Mouse (Mus musculus) forebrain, embryonic 16.5 days (tissue): ENCODE results near the gene Ttc16. TPM values are rescaled to one million over a fixed set of nuclear protein-coding genes. Genes with fewer than 3 reads are reported as not detected.

Experiments used
- ATAC-seq: fragments of 200-750 bp; cut with Nextera tagmentation; 2 replicates; pipeline ENCODE4 v1.8.0; 2017; ENCODE audit warnings: mild to moderate bottlenecking, moderate library complexity
- H3K27ac ChIP-seq: fragments of 300-500 bp; sonication (generic); 2 replicates; pipeline ENCODE4 v1.5.1; 2014; ENCODE audit warnings: low read length, control low read depth
- H3K27me3 ChIP-seq: fragments of 300-500 bp; sonication (generic); replicated peaks from 2 replicates; pipeline ENCODE4 v1.6.1; 2014; ENCODE audit warnings: low read length; ENCODE audit not compliant: control insufficient read depth, insufficient read depth
- H3K36me3 ChIP-seq: fragments of 300-500 bp; sonication (generic); 2 replicates; pipeline ENCODE4 v1.6.1; 2014; ENCODE audit not compliant: control insufficient read depth, insufficient read depth
- H3K4me1 ChIP-seq: fragments of 300-500 bp; sonication (generic); replicated peaks from 2 replicates; pipeline ENCODE4 v1.6.1; 2014; ENCODE audit warnings: low read length; ENCODE audit not compliant: control insufficient read depth, insufficient read depth
- H3K4me2 ChIP-seq: fragments of 300-500 bp; sonication (generic); 2 replicates; pipeline ENCODE4 v1.6.1; 2014; ENCODE audit warnings: mild to moderate bottlenecking, low read length, control low read depth
- H3K4me3 ChIP-seq: fragments of 300-500 bp; sonication (generic); replicated peaks from 2 replicates; pipeline ENCODE4 v1.5.1; 2014; ENCODE audit warnings: mild to moderate bottlenecking, low read length, control low read depth
- H3K9ac ChIP-seq: fragments of 300-500 bp; sonication (generic); replicated peaks from 2 replicates; pipeline ENCODE4 v1.6.1; 2014; ENCODE audit warnings: low read depth, low read length, control low read depth
- H3K9me3 ChIP-seq: fragments of 300-500 bp; sonication (generic); 2 replicates; pipeline ENCODE4 v1.6.1; 2016; ENCODE audit warnings: low read length; ENCODE audit not compliant: control insufficient read depth
- WGBS: fragments of 180-500 bp; shearing (Covaris S2); extraction: QIAGEN DNeasy Blood & Tissue Kit; methylation state at CpG from one replicate; pipeline ENCODE4 v1.1.7; 2014; 5-methylcytosine and 5-hydroxymethylcytosine counted together
- polyA plus RNA-seq: library from polyadenylated mRNA; unstranded; fragments of >200 nt; fragmentation: Nextera tagmentation; extraction: Ambion mirVana; gene quantifications from 2 replicates; pipeline ENCODE4 v1.2.1, GENCODE M21; 2015

Ttc16 gene
- polyA plus RNA-seq, 1 experiment from 2014 or later: 0.62 TPM

DNA sequence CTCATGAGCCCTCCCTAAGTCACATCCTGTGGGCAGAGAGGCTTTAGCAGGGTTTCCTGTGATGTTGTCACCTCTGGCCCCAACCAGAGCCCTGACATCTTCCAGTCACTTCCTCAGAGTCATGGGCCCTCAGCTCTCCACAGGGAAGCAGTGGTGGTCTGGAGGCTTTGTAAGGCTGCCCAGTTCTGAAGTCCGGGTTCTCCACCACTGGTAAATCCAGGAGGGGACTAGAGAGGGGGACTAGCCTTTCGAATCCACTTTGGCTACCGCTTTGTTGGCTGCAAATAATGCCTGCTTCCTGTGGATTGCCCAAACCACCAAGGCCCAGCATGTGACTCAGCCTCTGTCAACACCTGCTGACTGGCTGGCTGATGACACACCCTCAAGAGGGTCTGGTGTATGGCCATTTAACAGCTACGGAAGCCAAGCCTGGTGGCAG is 60.4 kb downstream of the Ttc16 start:
- H3K27me3 ChIP-seq: no peaks in the 10 kb centered on the region
- WGBS: 75% methylated on average over 4 of the region's 4 CpGs
- H3K27ac ChIP-seq: no peak overlapping the region
- H3K4me3 ChIP-seq: no peak overlapping the region
- H3K9me3 ChIP-seq: no peaks in the 10 kb centered on the region
- no peak overlapping the region for H3K4me2 ChIP-seq
- H3K36me3 ChIP-seq: peaks cover 4% of the 10 kb centered on the region; the same call in 1 of the 2 replicates
- H3K4me1 ChIP-seq: peaks cover 17% of the 10 kb centered on the region
- no peak overlapping the region for H3K9ac ChIP-seq
- no peak for ATAC-seq

DNA sequence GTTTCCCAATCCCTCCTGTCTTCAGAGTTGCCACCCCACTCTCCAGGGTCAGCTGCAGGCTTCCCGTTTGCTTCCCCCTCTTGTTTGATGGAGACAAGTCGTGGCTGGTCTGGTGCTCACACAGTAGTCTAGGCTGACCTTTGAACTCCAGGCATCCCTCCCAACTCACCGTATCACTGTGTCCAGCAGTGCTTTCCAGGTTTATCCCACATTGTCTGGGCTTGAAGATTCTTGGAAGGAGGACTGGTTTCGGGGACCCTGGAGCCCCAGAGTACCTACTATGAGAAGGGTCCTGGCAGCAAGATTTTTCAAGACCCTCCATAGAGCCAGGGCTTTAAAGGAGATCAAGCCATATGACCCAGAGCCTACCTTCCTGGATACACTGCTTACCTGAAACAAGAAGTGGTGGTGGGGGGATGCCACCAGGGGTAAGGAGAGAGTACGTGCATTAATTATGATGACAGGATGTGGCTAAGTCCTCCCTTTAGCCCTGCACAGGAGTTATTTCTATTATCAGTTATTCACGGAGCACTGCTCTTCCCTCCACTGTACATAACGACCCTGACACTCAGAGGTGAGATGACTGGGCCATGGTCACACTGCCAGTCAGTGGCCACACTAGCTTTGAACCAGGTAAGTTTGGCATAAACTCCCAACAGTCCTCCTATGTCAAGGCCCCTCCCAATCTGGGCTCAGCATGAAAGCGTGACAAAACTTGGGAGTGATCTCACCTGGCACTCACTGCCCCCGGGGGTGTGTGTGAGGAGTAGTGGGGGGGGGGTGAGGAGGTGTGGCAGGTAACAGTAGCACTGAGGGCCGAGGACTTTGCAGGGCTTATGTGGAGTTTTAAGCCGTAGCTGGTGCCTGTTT is 61.1 kb downstream of the Ttc16 start:
- no peak for ATAC-seq
- 66% methylated on average over 11 of the region's 11 CpGs for WGBS
- Histone ChIP-seq H3K9me3 (no peaks in the 10 kb centered on the region), H3K9ac (0 out of 2 replicates have a peak overlapping the region, but pooled peaks have one; percentile 5), H3K4me1 (peaks cover 17% of the 10 kb centered on the region), H3K27me3 (no peaks in the 10 kb centered on the region), H3K4me3 (no peak overlapping the region), H3K4me2 (no peak overlapping the region; the same call in 1 of the 2 replicates), H3K27ac (peak overlapping the region; percentile 100), H3K36me3 (peaks cover 7% of the 10 kb centered on the region)

DNA sequence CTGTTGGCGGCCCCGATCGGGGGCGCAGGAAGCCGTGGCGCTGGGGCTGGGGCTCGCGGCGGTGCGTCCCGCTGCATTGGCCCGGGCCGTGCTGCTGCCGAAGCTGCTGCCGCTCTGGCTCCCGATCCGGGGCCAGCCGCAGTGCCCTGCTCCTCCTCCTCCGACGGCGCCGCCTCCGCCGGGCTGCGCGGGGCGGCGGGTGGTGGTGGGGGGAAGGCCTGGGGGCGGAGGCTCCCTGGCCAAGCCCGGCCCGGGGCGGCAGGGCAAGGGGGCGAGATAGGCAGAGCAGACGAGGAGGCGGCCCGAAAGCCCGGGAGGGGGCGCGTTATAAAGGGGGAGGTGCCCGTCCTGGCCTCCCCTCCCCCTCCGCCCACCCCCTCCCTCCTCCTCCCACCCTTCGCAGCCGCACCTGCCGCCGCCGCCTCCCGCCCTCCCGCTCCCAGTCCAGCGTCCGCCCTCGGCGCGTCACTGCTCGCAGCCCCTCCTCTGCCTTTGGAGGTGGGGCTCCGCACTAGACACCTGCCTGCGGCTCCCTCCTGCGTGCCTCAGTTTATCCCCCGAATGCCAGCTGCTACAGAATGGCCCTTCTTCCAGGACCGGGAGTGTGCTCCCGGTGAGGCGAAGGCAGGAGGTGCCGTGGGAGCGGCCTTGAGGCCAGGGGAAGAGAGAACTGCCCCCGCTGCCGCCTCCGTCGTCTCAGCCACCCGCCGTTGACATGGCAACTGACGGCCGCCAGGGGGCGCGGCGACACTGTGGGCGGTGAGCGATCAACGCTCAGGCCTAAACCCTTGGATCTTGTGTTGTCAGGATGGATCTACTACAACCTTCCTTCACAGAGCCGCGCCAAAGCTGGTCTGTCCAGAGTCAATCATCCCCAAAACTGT is 62.3 kb downstream of the Ttc16 start, which contains the start of gene Cdk9:
Gene Cdk9, minus strand, starts transcription at position 143 of the 884 bp plus-strand sequence.
- Histone ChIP-seq H3K27ac (peak within 1 kb of the TSS; percentile 100), H3K9ac (peak within 1 kb of the TSS; percentile 95), H3K4me3 (peak within 1 kb of the TSS; percentile 98), H3K9me3 (no peaks in the 10 kb centered on the region), H3K4me2 (peak within 1 kb of the TSS; percentile 97), H3K36me3 (peaks cover 8% of the 10 kb centered on the region), H3K27me3 (no peaks in the 10 kb centered on the region), H3K4me1 (peaks cover 17% of the 10 kb centered on the region)
- ATAC-seq: peak; percentile 91
- WGBS: under 1% methylated on average over 45 of the region's 79 CpGs

DNA sequence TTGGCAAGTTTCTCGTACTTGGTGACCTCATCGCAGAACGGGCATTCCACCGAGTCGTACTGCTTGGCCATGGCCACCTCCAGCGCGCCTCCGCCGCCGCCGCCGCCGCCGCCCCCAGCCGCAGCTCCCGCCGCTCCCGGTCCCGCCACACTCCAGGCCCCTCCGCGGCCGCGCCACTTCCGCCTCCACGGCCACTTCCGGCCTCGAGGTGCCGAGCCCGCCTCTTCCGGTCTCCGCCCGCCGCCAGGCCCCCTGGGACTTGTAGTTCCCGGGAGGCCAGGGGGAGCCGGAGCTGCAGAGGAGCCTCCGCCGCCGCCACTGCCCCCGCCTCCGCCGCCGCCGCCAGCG is 62.9 kb downstream of the Ttc16 start:
- H3K27ac ChIP-seq: peak overlapping the region; percentile 100
- H3K4me3 ChIP-seq: peak overlapping the region; percentile 98
- peak; percentile 91 for ATAC-seq
- H3K27me3 ChIP-seq: no peaks in the 10 kb centered on the region
- WGBS: 0% methylated on average over 42 of the region's 44 CpGs
- peaks cover 17% of the 10 kb centered on the region for H3K4me1 ChIP-seq
- peak overlapping the region; percentile 95 for H3K9ac ChIP-seq
- H3K36me3 ChIP-seq: peaks cover 11% of the 10 kb centered on the region
- no peaks in the 10 kb centered on the region for H3K9me3 ChIP-seq
- H3K4me2 ChIP-seq: peak overlapping the region; percentile 97

DNA sequence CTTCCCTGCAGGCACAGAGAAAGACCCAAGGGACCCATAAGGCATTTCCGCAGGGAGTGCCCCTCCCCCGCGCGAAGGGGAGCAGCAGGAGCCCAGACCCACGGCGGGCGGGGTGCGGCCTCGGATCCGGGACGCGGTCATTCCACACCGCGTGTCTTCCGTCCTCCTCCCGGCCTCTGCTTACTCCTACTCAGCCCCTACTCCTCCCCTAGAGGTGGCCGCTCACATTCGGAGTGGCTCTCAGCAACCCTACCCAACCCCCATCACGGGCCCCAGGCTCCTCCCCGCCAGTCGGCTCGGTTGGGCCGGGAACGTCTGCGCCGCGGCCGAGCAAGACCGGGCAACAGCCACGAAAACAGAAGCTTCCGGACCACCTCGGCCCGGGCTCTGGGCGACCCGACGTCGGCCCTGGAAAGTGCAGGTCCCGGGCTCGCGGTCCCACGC is 63.3 kb downstream of the Ttc16 start:
- Histone ChIP-seq H3K9me3 (no peaks in the 10 kb centered on the region), H3K4me3 (peak overlapping the region; percentile 98), H3K4me1 (peaks cover 17% of the 10 kb centered on the region), H3K4me2 (peak overlapping the region; percentile 97), H3K27me3 (no peaks in the 10 kb centered on the region), H3K36me3 (peaks cover 11% of the 10 kb centered on the region), H3K27ac (peak overlapping the region; percentile 41), H3K9ac (peak overlapping the region; percentile 95)
- WGBS: under 1% methylated on average over 41 of the region's 41 CpGs
- no peak for ATAC-seq

DNA sequence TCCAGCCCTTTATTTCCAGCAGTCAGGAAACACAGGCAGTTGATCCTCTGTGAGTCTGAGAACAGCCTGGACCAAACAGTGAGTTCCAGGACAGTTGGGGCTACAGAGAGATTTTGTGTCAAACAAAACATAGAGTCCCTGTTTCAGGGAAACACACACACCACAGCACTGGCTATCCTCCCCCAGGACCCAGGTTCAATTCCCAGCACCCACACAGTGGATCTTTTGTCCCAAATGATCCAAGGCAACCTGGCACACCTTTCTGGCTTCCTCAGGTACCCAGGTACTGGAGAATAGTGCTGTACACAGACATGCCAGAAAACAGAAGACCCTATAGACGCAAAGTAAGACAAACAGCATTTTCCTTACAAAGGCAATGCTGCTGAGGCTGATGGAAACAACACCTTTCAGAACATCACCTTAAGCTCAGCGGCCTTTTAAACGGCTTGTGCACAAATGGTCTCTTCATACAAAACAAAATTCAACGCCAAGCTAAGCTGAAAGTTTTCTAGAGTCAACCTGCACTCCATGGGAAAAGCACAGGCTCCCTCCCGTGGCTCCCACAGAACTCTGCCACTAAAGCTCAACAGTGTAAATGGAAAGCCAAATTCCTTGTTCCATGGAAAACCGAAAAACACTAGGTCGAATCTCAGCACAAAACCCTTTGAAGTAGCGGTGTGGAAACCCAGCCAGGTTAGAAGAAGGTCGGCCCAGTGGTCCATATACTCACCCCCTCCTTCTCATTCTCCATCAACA is 64.0 kb downstream of the Ttc16 start:
- Histone ChIP-seq H3K9ac (peak overlapping the region; percentile 95), H3K4me3 (peak overlapping the region; percentile 98), H3K9me3 (no peaks in the 10 kb centered on the region), H3K4me1 (peaks cover 17% of the 10 kb centered on the region), H3K36me3 (peaks cover 14% of the 10 kb centered on the region), H3K27me3 (no peaks in the 10 kb centered on the region), H3K27ac (no peak overlapping the region), H3K4me2 (peak overlapping the region; percentile 97)
- 30% methylated on average over 9 of the region's 9 CpGs for WGBS
- no peak for ATAC-seq

DNA sequence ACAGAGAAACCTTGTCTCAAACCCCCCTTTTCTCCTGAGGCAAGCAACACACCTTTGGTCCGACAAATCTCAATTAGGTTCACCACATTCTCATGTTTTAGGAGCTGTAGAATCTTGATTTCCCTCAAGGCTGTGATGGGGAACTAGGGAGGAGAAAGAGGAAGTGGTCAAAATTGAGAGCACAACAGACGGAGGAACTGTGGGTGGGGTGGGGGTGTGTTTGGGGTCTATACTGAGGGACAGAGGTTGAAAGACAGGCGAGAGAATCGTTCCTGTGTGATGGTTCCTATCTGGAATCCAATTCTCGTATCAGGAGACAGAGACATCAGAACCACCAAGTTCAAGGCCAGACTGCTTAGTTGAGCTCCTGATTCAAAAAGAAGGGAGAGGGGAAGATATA is 65.0 kb downstream of the Ttc16 start:
- Histone ChIP-seq H3K27ac (no peak overlapping the region), H3K9me3 (no peaks in the 10 kb centered on the region), H3K36me3 (peaks cover 19% of the 10 kb centered on the region), H3K4me3 (no peak overlapping the region), H3K4me2 (no peak overlapping the region), H3K27me3 (no peaks in the 10 kb centered on the region), H3K4me1 (peaks cover 17% of the 10 kb centered on the region), H3K9ac (no peak overlapping the region)
- no peak for ATAC-seq
- 86% methylated on average over 5 of the region's 5 CpGs for WGBS

DNA sequence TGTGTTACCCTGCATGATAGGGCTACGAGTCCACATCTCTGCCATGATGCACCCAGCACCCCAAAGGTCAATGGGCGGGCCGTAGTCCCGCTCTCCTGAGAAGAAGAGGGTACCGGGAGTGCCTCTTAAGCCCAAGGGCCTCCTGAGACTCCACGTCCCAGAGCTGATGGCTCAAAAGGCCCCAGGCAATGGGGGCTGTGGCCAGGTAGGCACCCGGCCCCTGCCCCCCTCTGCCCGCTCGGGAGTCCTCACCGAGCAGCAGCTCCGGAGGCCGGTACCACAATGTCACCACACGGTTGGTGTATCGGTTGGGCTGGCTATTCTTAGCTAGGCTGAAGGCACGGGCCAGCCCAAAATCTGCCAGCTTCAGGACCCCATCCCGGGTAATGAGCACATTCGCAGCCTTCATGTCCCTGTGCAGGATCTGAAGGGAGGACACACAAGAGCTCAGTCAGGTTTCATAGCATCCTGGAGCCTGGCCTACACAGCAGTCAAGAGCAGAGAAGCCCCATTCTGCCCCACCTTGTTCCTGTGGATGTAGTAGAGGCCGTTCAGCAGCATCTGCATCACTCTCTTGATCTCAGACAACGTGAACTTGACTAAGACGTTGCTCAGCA is 65.8 kb downstream of the Ttc16 start:
- H3K4me3 ChIP-seq: no peak overlapping the region
- H3K4me2 ChIP-seq: no peak overlapping the region
- no peaks in the 10 kb centered on the region for H3K27me3 ChIP-seq
- H3K4me1 ChIP-seq: peaks cover 17% of the 10 kb centered on the region
- H3K36me3 ChIP-seq: peaks cover 19% of the 10 kb centered on the region
- H3K9me3 ChIP-seq: no peaks in the 10 kb centered on the region
- ATAC-seq: no peak
- no peak overlapping the region for H3K27ac ChIP-seq
- 95% methylated on average over 20 of the region's 20 CpGs for WGBS
- H3K9ac ChIP-seq: no peak overlapping the region
